Mouse (Mus musculus): Measurements from ENCODE around the gene Svs5. TPM values are rescaled to one million over a fixed set of nuclear protein-coding genes. Genes with fewer than 3 reads are reported as not detected.
"Not testable (repeated sequence)": the region's sequence is repeated elsewhere in the genome, so short reads cannot be mapped to it uniquely, and the experiment has no call there.

Svs5 gene
- polyA plus RNA-seq (2012; rRNA removed), result not detected in 2 replicates

DNA sequence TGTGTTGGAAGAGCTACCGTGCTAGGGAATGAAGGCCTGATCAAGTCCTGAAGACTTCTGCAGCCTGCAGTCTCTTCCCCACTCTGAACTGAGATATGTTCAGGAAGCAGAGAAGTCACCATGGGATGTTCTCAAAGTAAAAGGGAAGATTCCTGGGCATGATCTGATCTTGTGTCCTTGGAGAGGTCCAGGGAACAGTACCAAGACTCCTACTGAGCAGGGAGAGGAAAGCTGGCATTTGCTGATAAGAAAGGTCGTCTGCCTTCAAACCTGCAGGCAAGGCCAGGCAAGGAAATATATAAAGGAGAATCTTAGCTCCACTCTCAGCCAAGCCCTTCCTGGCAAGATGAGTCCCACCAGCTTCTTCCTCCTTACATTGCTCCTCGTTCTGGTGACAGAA is at the start of gene Svs5:
Svs5 (plus strand) TSS at position 301 of the 400 bp plus-strand sequence.
- H3K4me3 ChIP-seq (replicated peaks; ENCODE audit: extremely low read depth, low read depth, low read length); H3K4me1 ChIP-seq (ENCODE audit: control insufficient read depth, insufficient read depth, low read length); DNase-seq: not testable (repeated sequence)
- 65% methylated on average over 3 of the region's 3 CpGs for WGBS

DNA sequence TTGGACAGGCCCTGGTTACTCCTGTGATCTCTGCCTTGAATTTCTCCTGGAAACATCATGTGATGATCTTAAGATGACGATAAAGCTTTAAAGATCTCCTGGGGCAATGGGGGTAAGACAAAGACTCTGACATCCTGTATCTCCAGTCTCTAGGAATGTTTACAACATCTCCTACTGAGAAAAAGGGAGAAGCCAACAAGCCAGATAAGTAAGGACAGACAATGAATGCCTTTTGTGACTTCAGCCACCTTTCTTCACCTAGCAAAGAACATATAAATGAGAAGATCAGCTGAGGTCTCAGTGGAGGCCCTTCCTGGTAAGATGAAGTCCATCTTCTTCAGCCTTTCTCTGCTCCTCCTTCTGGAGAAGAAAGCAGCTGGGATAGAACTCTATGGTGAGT is 43.6 kb upstream of the Svs5 start, which contains the start of gene Svs3a:
Svs3a (plus strand) TSS at position 301 of the 400 bp plus-strand sequence.
- DNase-seq; H3K4me1 ChIP-seq (ENCODE audit: control insufficient read depth, insufficient read depth, low read length); H3K4me3 ChIP-seq (replicated peaks; ENCODE audit: extremely low read depth, low read depth, low read length): not testable (repeated sequence)
- WGBS, result 75% methylated on average over 1 of the region's 1 CpGs

DNA sequence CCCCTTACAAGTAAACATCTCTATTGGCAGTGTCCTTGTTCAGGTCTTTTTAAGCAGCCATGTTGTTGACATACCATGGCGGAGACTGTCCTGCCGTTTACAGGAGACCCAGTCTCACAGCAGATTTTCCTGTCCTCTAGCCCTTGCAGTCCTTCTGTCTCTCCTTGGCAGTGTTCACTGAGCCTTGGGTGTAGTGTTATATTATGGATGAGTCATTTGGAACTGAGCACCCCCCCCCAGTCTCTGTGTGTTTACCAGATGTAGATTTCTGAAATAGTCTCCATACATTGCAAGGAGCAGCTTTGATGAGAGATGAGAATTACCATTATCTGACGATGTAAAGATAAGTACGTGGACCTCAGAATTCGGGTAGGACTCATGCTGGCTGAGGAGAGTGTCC is 19.9 kb upstream of the Svs5 start:
- Histone ChIP-seq H3K4me1 (ENCODE audit: control insufficient read depth, insufficient read depth, low read length) (no peaks in the 10 kb centered on the region), H3K4me3 (replicated peaks; ENCODE audit: extremely low read depth, low read depth, low read length) (no peak overlapping the region)
- TF ChIP-seq POLR2A (IDR thresholded peaks at IDR 0.05; ENCODE audit: borderline replicate concordance, extremely low read depth, low read depth, low read length) (no peak), CTCF (IDR thresholded peaks at IDR 0.05; ENCODE audit: insufficient read depth, low read length) (no peak)
- DNase-seq, result no peak
- 83% methylated on average over 5 of the region's 5 CpGs for WGBS

GRCm38 (mm10) chr2:164315460-164315859 is 17.1 kb upstream of the Svs5 start:
- not testable (repeated sequence) for H3K4me1 ChIP-seq (ENCODE audit: control insufficient read depth, insufficient read depth, low read length); H3K4me3 ChIP-seq (replicated peaks; ENCODE audit: extremely low read depth, low read depth, low read length); DNase-seq

- not testable (repeated sequence) for DNase-seq; H3K4me3 ChIP-seq (replicated peaks; ENCODE audit: extremely low read depth, low read depth, low read length); H3K4me1 ChIP-seq (ENCODE audit: control insufficient read depth, insufficient read depth, low read length)
- WGBS, result 73% methylated on average over 1 of the region's 1 CpGs
These were observed 16.1 kb upstream of the Svs5 start, which contains the start of gene Svs6 for GRCm38 (mm10) chr2:164316451-164316850. Gene Svs6 (plus strand): TSS chr2:164316751.

- TF ChIP-seq CTCF (IDR thresholded peaks at IDR 0.05; ENCODE audit: insufficient read depth, low read length) (no peak), POLR2A (IDR thresholded peaks at IDR 0.05; ENCODE audit: borderline replicate concordance, extremely low read depth, low read depth, low read length) (no peak)
- WGBS, result 76% methylated on average over 6 of the region's 6 CpGs
- no peaks in the 10 kb centered on the region for H3K4me1 ChIP-seq (ENCODE audit: control insufficient read depth, insufficient read depth, low read length)
- no peak for DNase-seq
- H3K4me3 ChIP-seq (replicated peaks; ENCODE audit: extremely low read depth, low read depth, low read length), result no peak overlapping the region
These were observed 11.6 kb upstream of the Svs5 start for GRCm38 (mm10) chr2:164320983-164321382.

DNA sequence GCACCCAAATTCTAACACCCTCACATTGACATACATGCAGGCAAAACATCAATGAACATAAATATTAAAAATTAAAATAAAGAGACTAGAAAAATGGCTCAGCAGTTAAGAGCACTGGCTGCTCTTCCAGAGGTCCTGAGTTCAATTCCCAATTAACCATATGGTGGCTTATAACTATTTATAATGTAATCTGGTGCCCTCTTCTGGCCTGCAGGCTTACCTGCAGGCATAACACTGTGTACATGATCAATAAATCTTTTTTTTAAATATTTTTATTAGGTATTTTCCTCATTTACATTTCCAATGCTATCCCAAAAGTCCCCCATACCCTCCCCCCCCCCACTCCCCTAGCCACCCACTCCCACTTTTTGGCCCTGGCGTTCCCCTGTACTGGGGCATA is 11.2 kb downstream of the Svs5 start:
- H3K4me1 ChIP-seq (ENCODE audit: control insufficient read depth, insufficient read depth, low read length); H3K4me3 ChIP-seq (replicated peaks; ENCODE audit: extremely low read depth, low read depth, low read length); DNase-seq: not testable (repeated sequence)
- WGBS, result 88% methylated on average over 1 of the region's 1 CpGs

- not testable (repeated sequence) for H3K4me1 ChIP-seq (ENCODE audit: control insufficient read depth, insufficient read depth, low read length); H3K4me3 ChIP-seq (replicated peaks; ENCODE audit: extremely low read depth, low read depth, low read length); DNase-seq
These were observed 15.2 kb downstream of the Svs5 start for GRCm38 (mm10) chr2:164347697-164348096.

DNA sequence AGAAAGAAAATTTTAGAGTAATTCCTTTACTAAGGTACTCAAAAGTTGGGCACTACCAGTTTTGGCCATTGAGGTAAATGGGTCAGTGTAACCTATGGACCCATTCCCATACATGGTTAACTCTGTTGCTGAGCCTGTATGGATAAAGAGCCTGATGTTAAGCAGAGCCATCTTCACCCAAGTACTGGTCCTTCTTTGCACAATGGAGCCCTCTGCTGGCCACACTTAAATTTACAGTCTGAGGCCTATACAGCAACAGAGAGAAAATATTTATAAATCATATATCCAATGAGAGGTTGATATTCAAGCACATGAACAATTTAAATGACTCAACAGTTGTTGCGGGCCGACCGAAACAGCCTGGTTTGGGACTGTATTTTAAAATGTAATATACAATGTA is 16.4 kb downstream of the Svs5 start:
- TF ChIP-seq POLR2A (IDR thresholded peaks at IDR 0.05; ENCODE audit: borderline replicate concordance, extremely low read depth, low read depth, low read length) (no peak), CTCF (IDR thresholded peaks at IDR 0.05; ENCODE audit: insufficient read depth, low read length) (no peak)
- Histone ChIP-seq H3K4me3 (replicated peaks; ENCODE audit: extremely low read depth, low read depth, low read length) (no peak overlapping the region), H3K4me1 (ENCODE audit: control insufficient read depth, insufficient read depth, low read length) (no peaks in the 10 kb centered on the region)
- WGBS, result 90% methylated on average over 3 of the region's 3 CpGs
- DNase-seq, result no peak

DNA sequence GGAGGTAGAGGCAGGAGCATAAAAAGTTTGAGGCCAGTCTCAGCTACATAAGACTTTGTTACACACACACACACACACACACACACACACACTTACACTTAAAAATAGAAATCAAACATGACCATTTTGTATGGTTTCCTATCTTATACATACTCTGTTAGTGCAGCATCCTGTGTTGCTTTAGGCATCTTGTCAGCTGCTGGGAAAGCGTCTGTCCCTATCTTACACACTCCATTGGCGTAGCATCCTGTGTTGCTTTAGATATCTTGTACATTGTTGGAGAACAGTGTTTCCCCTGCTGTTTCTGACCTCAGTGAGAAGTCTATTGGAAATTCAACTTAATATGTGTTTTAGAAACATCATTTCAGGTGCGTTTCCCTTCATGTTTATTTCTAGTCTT is 20.2 kb downstream of the Svs5 start:
- WGBS, result 71% methylated on average over 3 of the region's 3 CpGs
- Histone ChIP-seq H3K4me1 (ENCODE audit: control insufficient read depth, insufficient read depth, low read length) (peaks cover 3% of the 10 kb centered on the region; the same call in 1 of the 2 replicates), H3K4me3 (replicated peaks; ENCODE audit: extremely low read depth, low read depth, low read length) (no peak overlapping the region)
- TF ChIP-seq POLR2A (IDR thresholded peaks at IDR 0.05; ENCODE audit: borderline replicate concordance, extremely low read depth, low read depth, low read length) (no peak), CTCF (IDR thresholded peaks at IDR 0.05; ENCODE audit: insufficient read depth, low read length) (no peak)
- DNase-seq, result no peak

- TF ChIP-seq POLR2A (IDR thresholded peaks at IDR 0.05; ENCODE audit: borderline replicate concordance, extremely low read depth, low read depth, low read length) (no peak), CTCF (IDR thresholded peaks at IDR 0.05; ENCODE audit: insufficient read depth, low read length) (no peak)
- Histone ChIP-seq H3K4me1 (ENCODE audit: control insufficient read depth, insufficient read depth, low read length) (peaks cover 3% of the 10 kb centered on the region; the same call in 1 of the 2 replicates), H3K4me3 (replicated peaks; ENCODE audit: extremely low read depth, low read depth, low read length) (no peak overlapping the region)
- 77% methylated on average over 11 of the region's 11 CpGs for WGBS
- no peak for DNase-seq
These were observed 20.8 kb downstream of the Svs5 start for GRCm38 (mm10) chr2:164353356-164353755.
